Mouse (Mus musculus) splenic B cell, adult 2 months (primary cell): ENCODE measurements at regions not wholly inside any gene's neighbourhood (a gene's known extent, or its start where the extent isn't known, plus 50 kb on each side); places are given as distances from the start of the nearest gene placed in this dataset.

ENCODE experiments used
- DNase-seq: peaks from one replicate; pipeline ENCODE4 v3.0.0-alpha.2; 2011; ENCODE audit warnings: low read depth, low spot score
- H3K27me3 ChIP-seq: 2 replicates; pipeline ENCODE4 v1.6.1; 2012; ENCODE audit warnings: mild to moderate bottlenecking, low read length, moderate library complexity, mixed read lengths; ENCODE audit not compliant: control insufficient read depth, poor library complexity, insufficient read depth, severe bottlenecking
- H3K36me3 ChIP-seq: 2 replicates; pipeline ENCODE4 v1.6.1; 2012; ENCODE audit warnings: mild to moderate bottlenecking, low read length, moderate library complexity, mixed read lengths; ENCODE audit not compliant: control insufficient read depth, poor library complexity, insufficient read depth, severe bottlenecking

GRCm38 (mm10) chr4:53227771-53228170 lies 68.1 kb upstream of the Abca1 start:
- H3K27me3 ChIP-seq = no peaks in the 10 kb centered on the region
- DNase-seq = peak; percentile 33
- H3K36me3 ChIP-seq = no peaks in the 10 kb centered on the region

- Histone ChIP-seq H3K36me3 (no peaks in the 10 kb centered on the region), H3K27me3 (no peaks in the 10 kb centered on the region)
- no peak for DNase-seq
Observed at GRCm38 (mm10) chr4:53227071-53227470, 67.4 kb upstream of the Abca1 start.

GRCm38 (mm10) chr4:53226376-53226775 lies 66.7 kb upstream of the Abca1 start:
- DNase-seq = no peak
- H3K27me3 ChIP-seq = no peaks in the 10 kb centered on the region
- no peaks in the 10 kb centered on the region for H3K36me3 ChIP-seq

GRCm38 (mm10) chr4:53223379-53223778 lies 63.7 kb upstream of the Abca1 start:
- no peaks in the 10 kb centered on the region for H3K27me3 ChIP-seq
- no peaks in the 10 kb centered on the region for H3K36me3 ChIP-seq
- DNase-seq = no peak

- Histone ChIP-seq H3K36me3 (no peaks in the 10 kb centered on the region), H3K27me3 (no peaks in the 10 kb centered on the region)
- DNase-seq = no peak
Observed at GRCm38 (mm10) chr4:53220809-53221208, 61.1 kb upstream of the Abca1 start.

GRCm38 (mm10) chr4:53219351-53219750 lies 59.7 kb upstream of the Abca1 start:
- Histone ChIP-seq H3K36me3 (no peaks in the 10 kb centered on the region), H3K27me3 (no peaks in the 10 kb centered on the region)
- DNase-seq = no peak

- no peak for DNase-seq
- no peaks in the 10 kb centered on the region for H3K27me3 ChIP-seq
- no peaks in the 10 kb centered on the region for H3K36me3 ChIP-seq
Observed at GRCm38 (mm10) chr4:53218752-53219151, 59.1 kb upstream of the Abca1 start.

- DNase-seq = no peak
- Histone ChIP-seq H3K27me3 (no peaks in the 10 kb centered on the region), H3K36me3 (no peaks in the 10 kb centered on the region)
Observed at GRCm38 (mm10) chr4:53218291-53218640, 58.6 kb upstream of the Abca1 start.

GRCm38 (mm10) chr4:53217608-53218290 lies 58.1 kb upstream of the Abca1 start:
- Histone ChIP-seq H3K27me3 (no peaks in the 10 kb centered on the region), H3K36me3 (no peaks in the 10 kb centered on the region)
- peak; percentile 88 for DNase-seq

- no peak for DNase-seq
- no peaks in the 10 kb centered on the region for H3K27me3 ChIP-seq
- no peaks in the 10 kb centered on the region for H3K36me3 ChIP-seq
Observed at GRCm38 (mm10) chr4:53212541-53212940, 52.8 kb upstream of the Abca1 start.

GRCm38 (mm10) chr4:53210685-53211084 lies 51.0 kb upstream of the Abca1 start:
- no peak for DNase-seq
- Histone ChIP-seq H3K36me3 (no peaks in the 10 kb centered on the region), H3K27me3 (no peaks in the 10 kb centered on the region)
